Mouse (Mus musculus): ENCODE measurements around the gene Zfp655.
"Not testable (repeated sequence)": the region's sequence is repeated elsewhere in the genome, so short reads cannot be mapped to it uniquely, and the experiment has no call there.

The Zfp655 gene

GRCm38 (mm10) chr5:145231367-145231871 is at the start of gene Zfp655:
Gene Zfp655, plus strand, starts transcription at chr5:145231715.
- peak; percentile 95 for DNase-seq (ENCODE audit: low spot score)

- DNase-seq (ENCODE audit: low spot score): no peak
Observed at GRCm38 (mm10) chr5:145185244-145185643, 46.3 kb upstream of the Zfp655 start.

- DNase-seq (ENCODE audit: low spot score): no peak
Observed at GRCm38 (mm10) chr5:145189416-145189815, 42.1 kb upstream of the Zfp655 start.

GRCm38 (mm10) chr5:145190373-145190772 is 41.1 kb upstream of the Zfp655 start:
- DNase-seq (ENCODE audit: low spot score): no peak

GRCm38 (mm10) chr5:145190875-145191798 is 40.4 kb upstream of the Zfp655 start:
- DNase-seq (ENCODE audit: low spot score): peak; percentile 85

GRCm38 (mm10) chr5:145191962-145192361 is 39.6 kb upstream of the Zfp655 start, which contains the start of gene Atp5j2:
Gene Atp5j2, minus strand, starts transcription at chr5:145192062.
- DNase-seq (ENCODE audit: low spot score): no peak

GRCm38 (mm10) chr5:145200387-145200786 is 31.1 kb upstream of the Zfp655 start:
- no peak for DNase-seq (ENCODE audit: low spot score)

GRCm38 (mm10) chr5:145201321-145201991 is 30.1 kb upstream of the Zfp655 start, which contains the start of gene Zkscan14:
Gene Zkscan14, minus strand, starts transcription at chr5:145201868.
- DNase-seq (ENCODE audit: low spot score): peak; percentile 56

- DNase-seq (ENCODE audit: low spot score): no peak
Observed at GRCm38 (mm10) chr5:145202446-145202845, 29.1 kb upstream of the Zfp655 start.

- peak; percentile 95 for DNase-seq (ENCODE audit: low spot score)
Observed at GRCm38 (mm10) chr5:145203936-145204691, 27.4 kb upstream of the Zfp655 start, which contains the start of gene Zkscan5. Gene Zkscan5, plus strand, starts transcription at chr5:145204562.

- DNase-seq (ENCODE audit: low spot score): no peak
Observed at GRCm38 (mm10) chr5:145205041-145205440, 26.5 kb upstream of the Zfp655 start.

- DNase-seq (ENCODE audit: low spot score): no peak
Observed at GRCm38 (mm10) chr5:145207385-145207784, 24.1 kb upstream of the Zfp655 start.

GRCm38 (mm10) chr5:145207954-145208353 is 23.6 kb upstream of the Zfp655 start:
- DNase-seq (ENCODE audit: low spot score): no peak

- not testable (repeated sequence) for DNase-seq (ENCODE audit: low spot score)
Observed at GRCm38 (mm10) chr5:145208391-145208790, 23.1 kb upstream of the Zfp655 start.

- DNase-seq (ENCODE audit: low spot score): no peak
Observed at GRCm38 (mm10) chr5:145211340-145211739, 20.2 kb upstream of the Zfp655 start.

GRCm38 (mm10) chr5:145212216-145212615 is 19.3 kb upstream of the Zfp655 start:
- no peak for DNase-seq (ENCODE audit: low spot score)

- DNase-seq (ENCODE audit: low spot score): no peak
Observed at GRCm38 (mm10) chr5:145213505-145213904, 18.0 kb upstream of the Zfp655 start.

- no peak for DNase-seq (ENCODE audit: low spot score)
Observed at GRCm38 (mm10) chr5:145214679-145215078, 16.8 kb upstream of the Zfp655 start.

GRCm38 (mm10) chr5:145217746-145218145 is 13.8 kb upstream of the Zfp655 start:
- no peak for DNase-seq (ENCODE audit: low spot score)

GRCm38 (mm10) chr5:145218206-145218605 is 13.3 kb upstream of the Zfp655 start:
- DNase-seq (ENCODE audit: low spot score): no peak

GRCm38 (mm10) chr5:145218671-145219070 is 12.8 kb upstream of the Zfp655 start:
- DNase-seq (ENCODE audit: low spot score): no peak

GRCm38 (mm10) chr5:145219981-145220380 is 11.5 kb upstream of the Zfp655 start:
- DNase-seq (ENCODE audit: low spot score): no peak

All from urinary bladder, postnatal 25 days (tissue).